Mouse (Mus musculus): ENCODE results near the gene Adgrd1.

DNA sequence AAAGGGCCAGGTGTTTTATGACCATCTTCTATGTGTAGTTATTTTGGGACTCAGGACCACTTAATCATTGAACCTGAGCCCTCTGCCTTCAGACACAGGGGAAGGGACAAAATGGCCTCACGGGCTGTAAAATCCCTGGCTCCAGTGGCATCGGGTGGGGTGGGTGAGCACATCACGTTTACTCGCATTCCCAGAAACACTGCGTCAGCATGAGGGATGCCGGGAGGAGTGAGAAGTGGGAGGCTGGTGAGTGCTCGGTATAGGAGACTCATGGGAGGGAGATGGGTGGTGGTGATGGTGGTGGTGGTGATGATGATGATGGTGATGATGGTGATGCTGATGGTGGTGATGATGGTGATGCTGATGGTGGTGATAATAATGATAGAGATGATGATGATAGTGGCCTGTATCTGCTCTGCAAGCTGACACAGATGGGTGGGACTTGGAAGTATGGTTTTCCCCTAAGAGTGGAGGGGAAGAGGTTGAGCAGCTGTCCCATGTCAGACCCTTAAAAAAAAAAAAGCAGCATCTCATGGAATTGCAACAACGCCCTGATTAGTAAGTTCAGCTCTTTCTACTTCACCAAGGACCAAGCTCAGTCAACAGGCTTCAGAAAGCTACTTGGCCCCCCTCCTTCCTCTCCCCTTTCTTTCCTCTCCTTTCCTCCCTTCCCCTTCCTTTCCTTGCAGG, 29.9 kb upstream of the Adgrd1 start:
- TF ChIP-seq CTCF (IDR thresholded peaks at IDR 0.05; ENCODE audit: low read depth, low read length) (no peak), POLR2A (IDR thresholded peaks at IDR 0.05; ENCODE audit: borderline replicate concordance, low read depth, low read length) (no peak)

Measured in bone marrow macrophage, adult 2 months (primary cell).